Mouse (Mus musculus): ENCODE results near the gene Miga2. TPM values are rescaled to one million over a fixed set of nuclear protein-coding genes. Genes with fewer than 3 reads are reported as not detected.

The Miga2 gene
- polyA plus RNA-seq, 1 experiment from 2014 or later, result 18.7 TPM

GRCm38 (mm10) chr2:30336174-30336915 is 27.7 kb upstream of the Miga2 start:
- ATAC-seq (no peak), DNase-seq (ENCODE audit: low spot score) (no peak)
- WGBS, result 86% methylated on average over 16 of the region's 16 CpGs
- Histone ChIP-seq H3K27me3 (replicated peaks; ENCODE audit: control insufficient read depth, insufficient read depth, low read length) (no peaks in the 10 kb centered on the region), H3K27ac (ENCODE audit: low read depth, low read length) (no peak overlapping the region), H3K4me1 (ENCODE audit: control insufficient read depth, insufficient read depth, low read length) (no peaks in the 10 kb centered on the region), H3K9me3 (replicated peaks; ENCODE audit: control insufficient read depth, low read length) (no peaks in the 10 kb centered on the region), H3K4me3 (ENCODE audit: low read depth, low read length) (no peak overlapping the region), H3K4me2 (ENCODE audit: low read length) (no peak overlapping the region), H3K9ac (ENCODE audit: low read length) (no peak overlapping the region), H3K36me3 (ENCODE audit: control insufficient read depth, insufficient read depth, low read length) (peaks cover 98% of the 10 kb centered on the region)

- ATAC-seq (no peak), DNase-seq (ENCODE audit: low spot score) (no peak)
- no peak overlapping the region for H3K27ac ChIP-seq (ENCODE audit: low read depth, low read length)
- WGBS, result 89% methylated on average over 12 of the region's 12 CpGs
- H3K27me3 ChIP-seq (replicated peaks; ENCODE audit: control insufficient read depth, insufficient read depth, low read length), result no peaks in the 10 kb centered on the region
- no peak overlapping the region for H3K9ac ChIP-seq (ENCODE audit: low read length)
- H3K36me3 ChIP-seq (ENCODE audit: control insufficient read depth, insufficient read depth, low read length), result peaks cover 98% of the 10 kb centered on the region
- no peak overlapping the region for H3K4me3 ChIP-seq (ENCODE audit: low read depth, low read length)
- no peaks in the 10 kb centered on the region for H3K9me3 ChIP-seq (replicated peaks; ENCODE audit: control insufficient read depth, low read length)
- H3K4me2 ChIP-seq (ENCODE audit: low read length), result no peak overlapping the region
- no peaks in the 10 kb centered on the region for H3K4me1 ChIP-seq (ENCODE audit: control insufficient read depth, insufficient read depth, low read length)
Observed at GRCm38 (mm10) chr2:30337179-30337578, 26.9 kb upstream of the Miga2 start.

GRCm38 (mm10) chr2:30342061-30342460 is 22.0 kb upstream of the Miga2 start:
- 92% methylated on average over 3 of the region's 3 CpGs for WGBS
- DNase-seq (ENCODE audit: low spot score), result no peak
- peaks cover 98% of the 10 kb centered on the region for H3K36me3 ChIP-seq (ENCODE audit: control insufficient read depth, insufficient read depth, low read length)

GRCm38 (mm10) chr2:30342544-30342943 is 21.5 kb upstream of the Miga2 start:
- peaks cover 98% of the 10 kb centered on the region for H3K36me3 ChIP-seq (ENCODE audit: control insufficient read depth, insufficient read depth, low read length)

More at GRCm38 (mm10) chr2:30342061-30342460, 22.0 kb upstream of the Miga2 start:
- Histone ChIP-seq H3K27me3 (replicated peaks; ENCODE audit: control insufficient read depth, insufficient read depth, low read length) (no peaks in the 10 kb centered on the region), H3K4me3 (ENCODE audit: low read depth, low read length) (no peak overlapping the region), H3K27ac (ENCODE audit: low read depth, low read length) (no peak overlapping the region), H3K9me3 (replicated peaks; ENCODE audit: control insufficient read depth, low read length) (no peaks in the 10 kb centered on the region), H3K4me2 (ENCODE audit: low read length) (no peak overlapping the region), H3K9ac (ENCODE audit: low read length) (no peak overlapping the region), H3K4me1 (ENCODE audit: control insufficient read depth, insufficient read depth, low read length) (no peaks in the 10 kb centered on the region)
- ATAC-seq, result no peak

GRCm38 (mm10) chr2:30343601-30344137 is 20.4 kb upstream of the Miga2 start:
- Histone ChIP-seq H3K4me3 (ENCODE audit: low read depth, low read length) (no peak overlapping the region), H3K27ac (ENCODE audit: low read depth, low read length) (0 out of 2 replicates have a peak overlapping the region, but pooled peaks have one; percentile 1), H3K36me3 (ENCODE audit: control insufficient read depth, insufficient read depth, low read length) (peaks cover 99% of the 10 kb centered on the region), H3K4me2 (ENCODE audit: low read length) (no peak overlapping the region), H3K4me1 (ENCODE audit: control insufficient read depth, insufficient read depth, low read length) (no peaks in the 10 kb centered on the region), H3K9me3 (replicated peaks; ENCODE audit: control insufficient read depth, low read length) (no peaks in the 10 kb centered on the region), H3K27me3 (replicated peaks; ENCODE audit: control insufficient read depth, insufficient read depth, low read length) (no peaks in the 10 kb centered on the region), H3K9ac (ENCODE audit: low read length) (no peak overlapping the region)
- ATAC-seq (no peak; the same call in 1 of the 2 replicates), DNase-seq (ENCODE audit: low spot score) (no peak)
- WGBS, result 68% methylated on average over 14 of the region's 14 CpGs

More at GRCm38 (mm10) chr2:30342544-30342943, 21.5 kb upstream of the Miga2 start:
- DNase-seq (ENCODE audit: low spot score) (no peak), ATAC-seq (no peak)
- WGBS, result 91% methylated on average over 7 of the region's 7 CpGs
- Histone ChIP-seq H3K4me2 (ENCODE audit: low read length) (no peak overlapping the region), H3K4me1 (ENCODE audit: control insufficient read depth, insufficient read depth, low read length) (no peaks in the 10 kb centered on the region), H3K4me3 (ENCODE audit: low read depth, low read length) (no peak overlapping the region), H3K9ac (ENCODE audit: low read length) (no peak overlapping the region), H3K27me3 (replicated peaks; ENCODE audit: control insufficient read depth, insufficient read depth, low read length) (no peaks in the 10 kb centered on the region), H3K27ac (ENCODE audit: low read depth, low read length) (no peak overlapping the region), H3K9me3 (replicated peaks; ENCODE audit: control insufficient read depth, low read length) (no peaks in the 10 kb centered on the region)

GRCm38 (mm10) chr2:30345971-30346676 is 17.9 kb upstream of the Miga2 start:
- Histone ChIP-seq H3K9me3 (replicated peaks; ENCODE audit: control insufficient read depth, low read length) (no peaks in the 10 kb centered on the region), H3K4me1 (ENCODE audit: control insufficient read depth, insufficient read depth, low read length) (no peaks in the 10 kb centered on the region), H3K4me2 (ENCODE audit: low read length) (no peak overlapping the region), H3K4me3 (ENCODE audit: low read depth, low read length) (no peak overlapping the region), H3K9ac (ENCODE audit: low read length) (no peak overlapping the region), H3K27me3 (replicated peaks; ENCODE audit: control insufficient read depth, insufficient read depth, low read length) (no peaks in the 10 kb centered on the region), H3K27ac (ENCODE audit: low read depth, low read length) (no peak overlapping the region), H3K36me3 (ENCODE audit: control insufficient read depth, insufficient read depth, low read length) (peaks cover 99% of the 10 kb centered on the region)
- 86% methylated on average over 7 of the region's 7 CpGs for WGBS
- no peak for DNase-seq (ENCODE audit: low spot score)
- no peak for ATAC-seq

- Histone ChIP-seq H3K4me2 (ENCODE audit: low read length) (no peak overlapping the region), H3K9me3 (replicated peaks; ENCODE audit: control insufficient read depth, low read length) (no peaks in the 10 kb centered on the region), H3K27ac (ENCODE audit: low read depth, low read length) (no peak overlapping the region), H3K4me1 (ENCODE audit: control insufficient read depth, insufficient read depth, low read length) (no peaks in the 10 kb centered on the region), H3K9ac (ENCODE audit: low read length) (no peak overlapping the region), H3K4me3 (ENCODE audit: low read depth, low read length) (no peak overlapping the region), H3K27me3 (replicated peaks; ENCODE audit: control insufficient read depth, insufficient read depth, low read length) (no peaks in the 10 kb centered on the region), H3K36me3 (ENCODE audit: control insufficient read depth, insufficient read depth, low read length) (peaks cover 97% of the 10 kb centered on the region)
- WGBS, result 89% methylated on average over 6 of the region's 6 CpGs
- DNase-seq (ENCODE audit: low spot score), result no peak
- no peak for ATAC-seq
Observed at GRCm38 (mm10) chr2:30349196-30349595, 14.8 kb upstream of the Miga2 start.

- H3K9ac ChIP-seq (ENCODE audit: low read length), result no peak overlapping the region
- no peaks in the 10 kb centered on the region for H3K4me1 ChIP-seq (ENCODE audit: control insufficient read depth, insufficient read depth, low read length)
- WGBS, result 81% methylated on average over 2 of the region's 2 CpGs
- H3K27ac ChIP-seq (ENCODE audit: low read depth, low read length), result no peak overlapping the region
- ATAC-seq (no peak), DNase-seq (ENCODE audit: low spot score) (no peak)
- no peak overlapping the region for H3K4me2 ChIP-seq (ENCODE audit: low read length)
- H3K4me3 ChIP-seq (ENCODE audit: low read depth, low read length), result no peak overlapping the region
- H3K9me3 ChIP-seq (replicated peaks; ENCODE audit: control insufficient read depth, low read length), result no peaks in the 10 kb centered on the region
- no peaks in the 10 kb centered on the region for H3K27me3 ChIP-seq (replicated peaks; ENCODE audit: control insufficient read depth, insufficient read depth, low read length)
- peaks cover 86% of the 10 kb centered on the region for H3K36me3 ChIP-seq (ENCODE audit: control insufficient read depth, insufficient read depth, low read length)
Observed at GRCm38 (mm10) chr2:30351149-30351548, 12.9 kb upstream of the Miga2 start.

- Histone ChIP-seq H3K9me3 (replicated peaks; ENCODE audit: control insufficient read depth, low read length) (no peaks in the 10 kb centered on the region), H3K4me1 (ENCODE audit: control insufficient read depth, insufficient read depth, low read length) (peaks cover 4% of the 10 kb centered on the region; the same call in 1 of the 2 replicates), H3K36me3 (ENCODE audit: control insufficient read depth, insufficient read depth, low read length) (peaks cover 40% of the 10 kb centered on the region), H3K27me3 (replicated peaks; ENCODE audit: control insufficient read depth, insufficient read depth, low read length) (no peaks in the 10 kb centered on the region), H3K4me3 (ENCODE audit: low read depth, low read length) (no peak overlapping the region), H3K27ac (ENCODE audit: low read depth, low read length) (no peak overlapping the region), H3K4me2 (ENCODE audit: low read length) (no peak overlapping the region), H3K9ac (ENCODE audit: low read length) (no peak overlapping the region)
- ATAC-seq (no peak), DNase-seq (ENCODE audit: low spot score) (no peak)
- WGBS, result 62% methylated on average over 4 of the region's 4 CpGs
Observed at GRCm38 (mm10) chr2:30355861-30356260, 8.2 kb upstream of the Miga2 start.
